Mouse (Mus musculus) frontal cortex, postnatal 36 days (tissue): ENCODE measurements around the gene Atp6ap1.
A peak's percentile ranks its signal among the peaks of the same experiment; 100 is the strongest.

ENCODE experiments used
- DNase-seq, 2 experiments: peaks; one replicate each; pipeline ENCODE4 v3.0.0; 2022; ENCODE audit warnings: low spot score in 2 of 2

Gene Atp6ap1

DNA sequence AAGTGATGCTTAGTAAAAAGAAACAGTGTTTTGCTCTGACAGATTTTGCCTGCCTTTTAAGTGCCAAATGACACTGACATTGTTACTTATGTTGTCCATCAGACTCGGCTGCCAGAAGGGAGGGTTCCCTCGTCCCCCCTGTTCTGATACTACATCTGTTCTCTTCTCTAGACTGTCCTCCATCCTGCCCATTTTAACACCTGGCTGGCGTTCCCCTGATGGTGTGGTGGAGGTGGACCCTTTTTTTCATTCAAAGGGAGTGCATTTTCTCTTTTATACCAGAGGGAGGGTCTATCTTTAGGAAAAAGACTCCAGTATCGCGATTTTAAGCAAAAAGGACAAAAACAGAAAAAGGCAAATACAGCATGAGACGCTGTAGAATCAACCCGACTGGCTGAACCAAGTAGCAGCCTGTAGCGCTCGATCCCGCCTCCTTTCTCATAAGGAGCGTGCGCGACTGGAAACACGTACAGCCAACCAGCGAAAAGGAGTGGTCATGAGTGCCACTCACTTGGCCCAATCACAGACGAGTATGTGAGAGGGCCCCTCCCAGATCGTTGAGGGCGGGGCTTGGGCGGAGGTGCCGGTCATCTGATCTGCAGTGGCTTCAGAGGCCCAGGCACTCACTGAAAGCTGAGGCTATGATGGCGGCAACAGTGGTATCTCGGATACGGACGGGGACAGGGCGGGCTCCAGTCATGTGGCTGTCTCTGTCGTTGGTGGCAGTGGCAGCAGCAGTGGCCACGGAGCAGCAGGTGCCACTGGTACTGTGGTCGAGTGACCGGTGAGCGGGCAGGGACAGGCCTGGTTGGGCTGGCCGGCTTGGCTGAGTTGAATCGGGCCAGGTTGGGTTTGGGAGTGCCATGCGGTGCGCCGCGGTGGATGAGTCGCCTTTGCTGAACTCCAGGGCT, at the start of gene Atp6ap1:
TSS of gene Atp6ap1 (plus strand) at position 560 of the 911 bp plus-strand sequence.
- peak; percentile 86 to 96 for DNase-seq

- peak; percentile 27 to 42 for DNase-seq
Observed at GRCm38 (mm10) chrX:74248651-74249050, 48.2 kb upstream of the Atp6ap1 start.

DNA sequence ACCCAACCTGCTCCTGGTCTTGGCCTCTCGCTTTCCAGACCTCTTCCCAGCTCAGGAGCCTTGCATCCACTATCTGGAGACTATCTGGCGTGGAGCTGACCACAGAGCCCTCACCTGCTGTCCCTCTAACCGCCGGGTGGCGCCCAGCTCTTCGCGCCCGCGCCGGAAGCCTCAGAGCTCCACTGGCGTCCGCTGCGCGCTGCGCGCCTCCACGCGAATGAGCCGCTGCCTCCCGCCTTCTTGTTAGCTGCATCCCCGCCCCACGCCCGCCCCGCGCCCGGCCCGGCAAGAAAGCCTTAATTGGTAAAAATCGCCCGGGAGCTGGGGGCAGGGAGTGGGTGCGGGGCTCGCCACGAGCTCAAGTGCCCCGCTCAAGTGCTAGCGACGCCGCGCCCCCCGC, 47.3 kb upstream of the Atp6ap1 start, which contains the start of gene Flna:
TSS of gene Flna (minus strand) at position 206 of the 400 bp plus-strand sequence.
- peak; percentile 50 to 55 for DNase-seq

DNA sequence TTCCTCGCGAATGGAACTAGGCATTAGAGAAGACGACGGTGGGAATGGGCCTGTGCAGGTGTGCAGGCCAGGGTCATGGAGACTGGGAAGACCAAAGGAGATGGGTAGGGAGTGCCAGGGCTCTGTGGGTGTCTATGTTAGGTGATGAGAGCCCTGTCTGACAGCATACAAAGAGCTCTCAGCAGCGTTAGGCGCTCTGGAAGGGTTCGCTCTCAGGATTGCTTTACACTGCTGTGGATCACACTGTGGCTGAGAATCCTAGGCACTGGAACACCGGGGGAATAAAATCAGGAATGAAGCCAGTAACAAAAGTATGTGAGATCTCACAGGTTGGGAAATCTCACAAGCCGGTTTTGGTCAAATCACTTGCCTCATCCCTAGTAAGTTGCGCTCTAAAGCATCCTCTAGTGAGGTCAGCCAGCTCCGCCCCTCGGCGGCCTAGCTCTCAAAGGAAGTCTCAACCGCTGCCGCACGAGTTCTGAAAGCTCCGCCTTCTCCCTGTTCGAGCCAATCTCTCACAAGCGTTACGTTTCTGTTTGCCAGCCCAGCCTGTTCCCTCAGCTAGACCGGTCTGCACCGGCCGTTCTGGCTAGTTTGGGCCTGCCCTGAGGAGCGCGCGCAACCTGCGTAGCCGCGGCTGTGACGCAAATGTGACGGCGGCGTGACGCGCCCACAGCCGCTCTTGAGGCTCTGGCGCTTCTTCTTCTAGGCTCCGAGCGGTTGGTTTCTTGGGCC, 42.6 kb upstream of the Atp6ap1 start, which contains the start of gene Emd:
TSS of gene Emd (plus strand) at position 535 of the 735 bp plus-strand sequence.
- DNase-seq: peak; percentile 86 to 91

DNA sequence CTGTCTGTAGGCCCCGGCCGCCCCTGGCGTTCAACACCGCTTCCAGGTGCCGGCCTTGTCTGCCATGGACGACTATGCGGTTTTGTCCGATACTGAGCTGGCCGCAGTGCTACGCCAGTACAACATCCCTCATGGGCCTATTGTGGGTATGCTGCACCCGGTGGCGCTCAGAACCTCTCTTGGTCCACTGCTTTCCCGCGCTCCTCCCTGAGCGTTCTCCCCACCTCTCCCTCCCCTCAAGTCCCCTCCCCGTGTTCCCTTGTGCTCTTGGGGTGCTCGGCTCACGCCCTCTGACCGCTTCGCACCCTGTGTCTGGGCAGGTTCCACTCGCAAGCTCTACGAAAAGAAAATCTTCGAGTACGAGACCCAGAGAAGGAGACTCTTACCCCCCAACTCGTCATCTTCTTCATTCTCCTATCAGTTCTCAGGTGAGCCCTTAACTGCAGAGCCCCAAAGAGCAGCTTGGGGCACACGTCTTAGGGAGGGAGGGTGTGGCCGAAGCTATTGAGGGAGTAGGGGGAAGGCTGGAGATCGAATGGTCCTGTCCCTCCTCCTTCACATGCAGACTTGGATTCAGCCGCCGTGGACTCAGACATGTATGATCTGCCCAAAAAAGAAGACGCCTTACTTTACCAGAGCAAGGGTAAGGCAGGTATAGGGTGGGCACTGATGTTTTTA, 41.9 kb upstream of the Atp6ap1 start:
- DNase-seq: no peak

DNA sequence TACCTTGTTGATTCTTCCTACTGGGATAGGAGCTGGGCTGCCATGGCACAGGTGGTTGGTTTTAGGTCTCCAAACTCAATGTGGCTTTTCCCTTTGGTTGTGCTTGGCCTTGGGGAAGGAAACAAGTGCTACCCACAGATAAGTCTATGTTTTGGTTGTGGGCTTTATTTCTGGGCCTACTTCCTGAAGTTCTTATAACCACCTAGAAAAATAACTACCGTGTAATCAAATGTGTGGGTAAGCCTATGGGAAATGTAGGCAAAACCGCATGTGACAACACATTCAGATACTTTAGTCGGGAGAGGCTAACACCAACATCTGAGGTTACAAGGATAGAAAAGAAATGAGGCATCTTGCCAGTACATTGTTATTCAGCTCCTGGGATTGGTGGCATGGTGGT, 39.2 kb upstream of the Atp6ap1 start:
- DNase-seq: no peak

GRCm38 (mm10) chrX:74269736-74270061, 27.2 kb upstream of the Atp6ap1 start:
- no peak for DNase-seq

GRCm38 (mm10) chrX:74270062-74270901, 26.6 kb upstream of the Atp6ap1 start, which contains the start of gene Rpl10:
Rpl10 (plus strand) TSS chrX:74270812.
- DNase-seq: peak; percentile 89 to 94

GRCm38 (mm10) chrX:74270902-74271551, 25.9 kb upstream of the Atp6ap1 start:
- DNase-seq: no peak

GRCm38 (mm10) chrX:74273422-74274322, 23.2 kb upstream of the Atp6ap1 start:
- no peak for DNase-seq

DNA sequence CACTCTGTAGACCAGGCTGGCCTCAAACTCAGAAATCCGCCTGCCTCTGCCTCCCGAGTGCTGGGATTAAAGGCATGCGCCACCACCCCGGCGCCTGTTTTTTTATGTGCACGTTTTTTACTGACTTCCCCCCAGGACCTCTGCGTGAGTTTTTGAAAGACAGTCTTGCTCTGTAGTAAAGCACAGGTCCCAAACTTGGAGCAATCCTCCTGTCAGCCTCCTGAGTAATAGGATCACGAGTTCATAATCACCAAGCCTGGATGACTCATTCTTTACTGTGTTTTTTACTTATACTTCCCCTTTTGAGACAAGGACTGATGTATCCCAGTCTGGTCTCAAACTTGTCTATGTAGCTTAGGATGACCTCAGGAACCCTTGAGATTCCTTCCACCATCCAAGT, 19.0 kb upstream of the Atp6ap1 start:
- no peak for DNase-seq

GRCm38 (mm10) chrX:74281041-74281731, 15.7 kb upstream of the Atp6ap1 start:
- DNase-seq: no peak

DNA sequence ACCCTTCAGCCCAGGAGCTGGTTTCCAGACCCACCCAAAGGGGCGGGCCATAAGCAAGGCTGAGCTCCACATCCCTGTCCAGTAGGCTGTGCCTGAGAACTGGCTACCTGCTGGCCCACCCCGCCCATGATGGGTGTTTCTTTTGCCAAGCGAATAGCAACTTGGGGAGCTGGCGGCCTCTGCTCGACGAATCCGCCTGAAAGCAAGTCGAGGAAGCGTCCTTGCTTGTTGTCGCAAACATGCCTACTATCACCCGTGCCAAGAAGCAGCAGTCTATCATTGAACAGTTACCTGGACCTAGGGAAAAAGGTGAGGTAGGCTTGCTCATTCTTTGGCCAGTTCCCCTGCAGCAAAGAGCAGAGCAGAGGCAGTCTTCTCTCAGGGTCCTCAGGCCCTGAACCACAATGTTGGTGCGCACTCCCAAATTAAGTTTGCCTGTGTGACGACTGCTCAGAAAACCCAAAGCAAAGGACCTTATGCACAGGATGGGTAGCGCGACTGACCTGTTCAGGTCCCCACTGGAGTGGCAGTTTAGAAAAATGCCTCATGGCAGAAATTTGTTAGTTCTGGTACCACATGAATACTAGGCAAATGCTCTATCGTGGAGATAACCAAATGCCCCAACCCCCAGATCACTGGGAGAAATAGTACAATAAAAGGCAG, 15.0 kb upstream of the Atp6ap1 start, which contains the start of the genes Taz and Dnase1l1:
TSS of gene Taz (plus strand) at position 181 of the 663 bp plus-strand sequence.
TSS of gene Dnase1l1 (minus strand) at position 606 of the 663 bp plus-strand sequence.
- DNase-seq: peak; percentile 33 to 42

DNA sequence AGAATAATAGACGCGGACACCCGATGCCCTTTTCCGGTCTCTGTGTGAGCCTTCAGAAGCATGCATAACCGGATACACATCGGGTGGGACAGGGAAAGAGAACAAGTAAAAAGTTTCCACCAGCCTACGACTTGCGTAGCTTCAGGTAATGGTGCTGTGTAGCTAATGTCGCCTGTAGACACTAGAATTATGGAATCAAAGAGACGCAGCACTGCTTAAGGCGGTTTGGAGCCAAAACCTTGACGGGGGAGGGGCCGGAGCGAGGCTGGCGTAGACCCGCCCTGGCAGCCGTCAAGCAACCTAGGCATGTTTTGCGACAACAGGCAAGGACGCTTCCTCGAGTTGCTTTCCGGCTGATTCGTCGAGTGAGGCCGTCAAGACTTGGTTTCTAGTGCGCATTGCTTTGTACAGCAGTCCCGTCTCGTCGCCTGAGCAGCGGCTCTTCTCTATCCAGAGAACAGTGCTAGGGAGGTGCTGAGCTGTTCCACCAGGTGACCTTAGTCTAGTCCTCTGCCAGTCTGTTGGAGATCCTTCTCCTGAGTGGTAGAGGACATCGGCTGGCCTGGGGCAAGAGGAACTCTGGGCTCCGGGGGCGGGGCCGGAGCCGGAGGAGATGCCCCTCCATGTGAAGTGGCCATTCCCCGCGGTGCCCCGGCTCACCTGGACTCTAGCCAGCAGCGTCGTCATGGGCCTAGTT, 14.4 kb upstream of the Atp6ap1 start:
- DNase-seq: peak; percentile 77 to 89

DNA sequence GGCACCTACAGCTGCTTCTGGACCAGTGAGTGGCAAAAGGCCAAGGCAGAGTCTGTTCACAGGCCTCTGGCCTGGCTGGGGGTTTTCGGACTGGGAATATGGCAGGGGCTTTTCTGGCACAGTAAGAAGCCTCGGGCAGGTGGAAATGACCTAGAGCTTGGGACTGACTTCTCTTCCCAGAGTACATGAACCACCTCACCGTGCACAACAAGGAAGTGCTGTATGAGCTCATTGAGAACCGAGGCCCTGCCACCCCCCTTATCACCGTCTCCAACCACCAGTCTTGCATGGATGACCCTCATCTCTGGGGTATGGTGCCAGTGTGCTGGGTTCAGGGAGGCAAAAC, 13.8 kb upstream of the Atp6ap1 start:
- no peak for DNase-seq

- no peak for DNase-seq
Observed at GRCm38 (mm10) chrX:74293431-74293830, 3.5 kb upstream of the Atp6ap1 start.

DNA sequence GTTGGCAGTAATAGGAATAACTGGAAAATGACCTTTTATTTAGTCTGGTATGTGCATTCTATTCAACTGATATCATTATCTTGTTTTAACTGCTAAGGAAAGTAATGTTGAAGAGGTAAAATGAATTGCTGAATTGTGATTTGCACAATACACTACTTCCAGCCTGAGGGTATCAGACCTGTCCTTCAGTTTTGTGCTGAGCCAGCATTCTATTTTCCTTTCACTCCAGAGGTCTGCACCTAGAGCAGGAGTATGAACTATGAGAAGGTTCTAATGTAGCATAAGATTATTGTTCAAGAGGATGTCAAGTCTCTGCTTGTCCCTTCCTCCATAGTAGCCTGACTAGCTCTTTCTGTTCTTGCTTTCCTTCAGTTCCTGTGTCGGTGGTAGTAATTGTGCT, 1.5 kb downstream of the Atp6ap1 start:
- no peak for DNase-seq

DNA sequence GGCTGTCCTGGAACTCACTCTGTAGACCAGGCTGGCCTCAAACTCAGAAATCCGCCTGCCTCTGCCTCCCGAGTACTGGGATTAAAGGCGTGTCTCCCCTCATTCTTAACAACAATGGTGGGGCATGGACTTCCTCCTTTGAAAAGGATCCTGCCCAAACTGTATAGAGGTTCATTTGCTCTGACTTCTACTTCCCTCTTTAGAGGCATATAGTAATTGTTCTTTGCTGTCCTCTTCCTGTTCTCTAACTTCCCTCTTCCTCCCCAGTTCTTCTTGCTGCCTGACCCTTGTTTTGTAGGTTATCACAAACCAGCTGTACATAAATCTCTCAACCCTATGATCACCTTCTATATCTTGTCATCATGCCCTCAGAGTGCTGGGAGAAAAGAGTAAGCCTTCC, 2.8 kb downstream of the Atp6ap1 start:
- DNase-seq: no peak
